Mouse (Mus musculus): ENCODE results near the gene Cdr2l.

DNA sequence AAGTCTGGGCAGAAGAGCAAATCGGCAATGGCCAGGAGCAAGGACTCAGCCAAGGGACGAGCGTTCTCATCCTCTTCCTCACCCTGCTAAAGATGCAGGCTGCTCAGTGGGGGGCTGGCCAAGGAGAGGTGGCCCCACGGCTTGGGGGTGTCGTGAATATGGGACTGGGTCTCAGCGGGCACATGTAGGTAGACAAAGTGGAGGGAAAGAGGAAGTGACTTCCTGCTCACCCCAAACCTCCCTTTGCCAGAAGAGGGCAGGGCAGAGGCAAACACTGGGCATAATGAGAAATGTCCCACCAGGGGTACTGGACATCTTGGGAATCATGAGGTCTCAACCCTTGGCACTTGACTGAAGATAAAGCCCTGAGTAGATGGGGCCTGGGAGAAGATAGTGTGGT, 22.0 kb upstream of the Cdr2l start:
- TF ChIP-seq TAL1 (IDR thresholded peaks at IDR 0.05; ENCODE audit: low read length) (no peak), GATA1 (IDR thresholded peaks at IDR 0.05; ENCODE audit: low read length) (no peak)
